Mouse (Mus musculus) CD4-positive, CD25-positive, alpha-beta regulatory T cell, adult 4 months (primary cell): ENCODE data around the gene Adam19. TPM values are rescaled to one million over a fixed set of nuclear protein-coding genes. Genes with fewer than 3 reads are reported as not detected.

ENCODE experiments used
- ATAC-seq: one replicate; pipeline ENCODE4 v1.8.0; 2017
- polyA plus RNA-seq, 2 experiments: library from polyadenylated mRNA; unstranded; fragments of 100-300 nt; shearing (Covaris generic); gene quantifications; one replicate each; pipeline ENCODE4 v1.2.1; 2017

Gene Adam19
- polyA plus RNA-seq, 2 experiments from 2014 or later: 60.6 to 85.0 TPM

DNA sequence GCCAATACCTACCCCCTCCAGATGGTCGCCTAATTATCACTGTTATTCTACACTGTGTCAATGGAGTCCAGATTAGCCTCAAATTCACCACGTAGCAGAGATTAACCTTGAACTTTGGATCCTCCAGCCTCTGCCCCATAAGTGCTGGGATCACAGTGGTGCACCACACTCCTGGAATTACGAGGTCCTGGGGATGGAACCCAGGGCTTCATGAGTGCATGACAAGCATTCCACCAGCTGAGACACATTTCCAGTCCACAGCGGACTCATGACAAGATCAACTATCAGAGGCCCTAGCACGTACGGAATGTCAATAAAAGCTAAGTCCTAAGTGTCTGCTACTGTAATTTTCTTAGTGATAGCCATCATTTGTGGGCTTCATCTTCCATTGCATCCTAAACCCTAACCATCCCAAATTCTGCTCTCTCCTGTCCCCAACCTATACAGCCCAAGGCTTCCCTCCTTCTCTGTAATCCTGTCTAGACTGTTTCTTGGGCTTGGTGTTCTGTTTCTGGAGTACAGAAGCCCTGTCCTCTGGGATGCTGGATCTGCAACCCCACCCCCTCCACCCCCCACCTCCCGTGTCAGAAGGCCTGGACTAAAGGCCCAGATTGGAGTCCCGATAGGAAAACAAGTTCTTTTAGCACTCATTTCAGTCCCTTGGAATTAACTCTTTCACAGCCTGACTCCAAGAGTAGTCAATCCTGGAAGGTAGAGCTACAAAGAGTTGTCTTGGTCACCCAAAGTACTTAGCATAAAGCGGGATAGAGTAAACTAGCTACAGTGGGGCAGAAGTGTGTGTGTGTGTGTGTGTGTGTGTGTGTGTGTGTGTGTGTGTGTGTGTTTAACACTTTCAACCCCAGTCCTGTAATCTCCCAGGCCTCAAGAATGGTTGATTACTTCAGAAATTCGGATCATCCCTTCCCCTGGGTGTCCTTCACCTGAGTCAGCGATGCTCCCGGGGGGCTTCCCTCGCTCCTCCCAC, 589 bp upstream of the Adam19 start:
- no peak for ATAC-seq

DNA sequence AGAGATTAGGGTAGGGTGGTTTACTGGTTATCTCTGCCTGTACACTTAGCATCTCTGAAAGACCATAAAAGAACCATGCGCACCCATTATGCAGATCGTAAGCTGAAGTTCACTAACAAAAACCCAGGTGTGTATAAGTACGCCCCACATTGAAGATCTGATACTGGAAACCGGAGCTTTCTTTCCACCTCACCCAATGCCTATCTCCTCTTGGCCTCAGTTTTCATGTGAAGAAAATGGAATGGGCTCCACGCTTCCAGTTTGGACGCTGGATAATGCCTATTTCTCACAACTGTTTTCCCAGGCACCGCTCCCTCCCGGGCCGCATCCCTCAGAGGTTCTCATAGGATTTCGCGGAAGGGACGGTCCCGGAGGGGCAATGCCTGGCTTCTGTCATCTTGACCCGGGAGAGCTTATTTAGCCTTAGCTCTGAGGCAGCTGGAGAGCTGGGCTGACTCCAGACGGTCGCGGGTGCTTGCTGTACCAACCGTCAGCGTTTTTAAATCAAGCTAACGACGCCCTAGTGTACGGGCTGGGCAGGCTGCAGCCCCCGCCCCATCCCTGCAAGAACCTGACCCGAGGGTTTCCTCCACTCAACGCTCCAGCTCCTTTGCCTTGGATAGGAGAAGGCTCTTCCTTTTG, 1.1 kb downstream of the Adam19 start:
- peak; percentile 28 for ATAC-seq

DNA sequence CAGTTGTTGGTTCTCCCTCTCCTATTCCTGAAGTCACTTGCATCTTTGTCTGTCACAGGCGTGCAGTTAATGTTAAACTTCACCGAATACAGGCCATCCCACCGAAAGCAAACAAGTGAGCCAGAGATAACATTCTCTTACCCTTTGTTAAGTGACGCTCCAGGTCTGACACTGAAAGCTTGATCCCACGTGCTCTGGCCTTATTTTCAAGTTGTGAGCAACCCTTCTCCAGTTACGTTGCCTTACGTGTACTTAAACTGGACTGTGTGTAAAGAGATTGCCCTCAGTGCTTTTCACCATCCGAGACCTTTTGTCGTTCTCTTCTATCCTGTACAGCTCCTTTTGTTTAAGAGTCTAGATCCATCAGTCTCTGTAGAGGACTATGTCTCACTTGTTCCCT, 2.2 kb downstream of the Adam19 start:
- ATAC-seq: no peak

DNA sequence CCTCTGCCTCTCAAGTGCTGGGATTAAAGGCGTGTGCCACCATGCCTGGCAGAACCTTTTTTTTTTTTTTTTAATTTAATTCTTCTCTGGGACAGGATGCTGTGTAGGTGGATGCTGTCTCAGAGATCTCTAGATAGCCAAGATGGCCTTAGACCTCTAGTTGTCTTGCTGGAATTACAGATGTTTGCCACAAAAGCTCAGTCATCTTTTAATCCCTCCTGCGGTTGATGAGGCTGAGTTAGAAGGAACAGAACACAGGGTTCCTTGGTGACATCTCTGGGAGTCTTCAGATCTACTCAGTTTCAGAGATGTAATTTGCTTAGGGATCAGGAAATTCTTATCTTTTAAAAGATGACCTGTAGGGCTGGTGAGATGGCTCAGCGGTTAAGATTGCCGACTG, 3.1 kb downstream of the Adam19 start:
- peak; percentile 24 for ATAC-seq

DNA sequence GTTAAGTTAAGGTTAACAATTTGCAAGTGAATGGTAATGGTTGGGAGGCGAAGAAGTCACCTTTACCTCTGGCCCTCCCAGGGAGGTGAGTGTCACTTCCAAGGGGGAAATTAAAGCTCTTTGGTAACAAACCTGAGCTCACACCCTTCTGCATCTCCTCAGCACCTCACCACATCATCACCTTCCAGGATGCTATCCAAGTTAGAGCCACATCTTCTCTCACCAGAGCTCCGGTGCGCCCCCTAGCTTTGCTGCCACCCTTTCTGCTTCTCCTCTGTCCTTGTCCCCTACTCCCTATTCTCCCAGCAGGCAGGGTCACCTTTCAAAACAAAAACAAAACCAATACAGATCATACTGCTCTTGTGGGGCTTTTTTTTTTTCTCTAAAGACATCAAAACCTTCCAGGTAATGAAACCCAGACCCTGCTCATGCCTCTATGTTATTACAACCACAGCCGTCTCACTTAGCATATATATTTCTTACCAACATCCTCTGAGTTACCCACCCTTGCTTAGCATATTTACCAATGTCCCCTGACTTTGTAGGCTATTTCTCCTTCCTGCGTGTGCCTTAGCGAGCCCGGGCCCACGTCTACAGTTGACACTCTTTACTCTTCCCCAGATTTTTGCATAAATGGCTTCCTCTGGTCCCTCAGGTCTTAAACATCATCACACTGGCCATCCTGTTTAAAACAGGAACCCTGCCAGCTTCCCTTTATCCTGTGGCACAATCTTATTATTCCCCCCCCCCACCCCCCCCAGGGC, 4.3 kb downstream of the Adam19 start:
- peak; percentile 25 for ATAC-seq

GRCm38 (mm10) chr11:46060651-46061020, 4.8 kb downstream of the Adam19 start:
- no peak for ATAC-seq

DNA sequence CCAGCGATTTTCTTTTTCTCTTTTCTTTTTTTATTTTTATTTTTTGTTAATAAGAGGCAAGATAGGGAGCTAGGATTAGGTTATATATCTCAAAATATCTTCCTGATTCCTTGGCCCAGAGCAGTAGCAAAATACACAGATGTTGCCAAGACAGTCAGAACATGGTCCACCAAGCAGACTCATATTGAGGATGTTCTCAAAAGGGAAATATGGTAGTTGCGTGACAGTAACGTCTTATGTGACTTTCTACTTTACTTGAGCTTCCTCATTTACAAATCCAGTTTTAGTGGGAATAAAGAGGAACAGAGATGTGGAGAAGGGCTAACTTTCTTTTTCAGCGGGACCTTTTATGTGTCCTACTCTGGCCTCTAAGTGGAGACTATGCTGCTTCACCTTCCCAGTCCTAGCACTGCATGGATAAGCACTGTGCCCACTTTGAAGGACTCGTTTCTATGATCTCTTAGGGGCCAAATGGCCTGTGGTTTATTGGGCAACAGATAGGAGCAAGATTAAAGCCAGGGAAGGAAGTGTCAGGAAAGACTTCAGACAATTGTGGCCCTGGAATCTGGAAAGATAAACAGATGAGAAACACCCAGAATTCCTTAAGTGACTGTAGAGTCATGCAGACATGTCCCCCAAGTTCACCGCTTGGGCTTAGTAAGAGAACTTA, 6.1 kb downstream of the Adam19 start:
- ATAC-seq: no peak

DNA sequence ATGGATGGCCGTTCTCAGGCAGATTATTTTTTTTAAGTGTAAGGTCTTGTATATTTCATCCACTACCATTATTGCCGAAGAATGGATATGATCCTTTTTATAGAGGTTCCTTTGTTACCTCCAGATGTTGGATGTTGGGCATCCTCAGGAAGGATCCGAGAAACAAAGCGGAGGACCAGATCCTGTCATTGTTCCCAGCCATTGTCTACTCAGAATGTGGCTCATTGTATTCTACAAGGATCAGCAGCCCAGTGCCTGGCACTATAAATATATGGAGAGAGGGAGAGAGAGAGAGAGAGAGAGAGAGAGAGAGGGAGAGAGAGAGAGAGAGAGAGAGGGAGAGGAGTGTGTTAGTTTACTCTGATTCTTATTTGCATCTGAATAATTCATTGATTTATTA, 6.8 kb downstream of the Adam19 start:
- no peak for ATAC-seq

GRCm38 (mm10) chr11:46062993-46063731, 7.4 kb downstream of the Adam19 start:
- peak; percentile 43 for ATAC-seq

- ATAC-seq: no peak
Measured at GRCm38 (mm10) chr11:46064767-46065166, 9.0 kb downstream of the Adam19 start.

GRCm38 (mm10) chr11:46065201-46066011, 9.6 kb downstream of the Adam19 start:
- ATAC-seq: no peak

DNA sequence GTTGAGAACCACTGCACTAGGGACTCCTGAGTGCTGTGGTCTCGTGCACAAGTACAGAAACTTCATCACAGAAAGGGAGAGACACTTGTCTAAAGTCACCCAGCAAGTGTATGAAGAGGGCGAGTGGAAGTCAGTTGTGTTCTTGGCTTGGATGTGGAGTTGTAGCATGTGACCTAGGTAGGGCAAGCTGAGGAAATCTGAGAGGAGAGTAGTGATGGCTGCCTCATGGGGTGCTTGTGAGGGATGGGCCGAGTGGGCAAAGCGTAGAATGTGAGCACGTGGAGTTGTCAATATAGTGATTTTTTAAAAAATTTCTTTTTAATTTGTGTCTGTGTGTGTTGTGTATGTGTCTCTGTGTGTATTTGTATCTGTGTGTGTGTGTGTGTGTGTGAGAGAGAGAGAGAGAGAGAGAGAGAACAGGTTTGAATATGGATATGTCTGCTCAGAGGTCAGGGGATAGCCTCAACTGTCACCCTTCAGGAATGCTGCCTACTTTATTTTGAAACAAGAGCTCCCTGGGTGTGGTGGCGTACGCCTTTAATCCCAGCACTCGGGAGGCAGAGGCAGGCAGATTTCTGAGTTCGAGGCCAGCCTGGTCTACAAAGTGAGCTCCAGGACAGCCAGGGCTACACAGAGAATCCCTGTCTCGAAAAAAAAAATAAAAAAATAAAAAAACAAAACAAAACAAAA, 11.7 kb downstream of the Adam19 start:
- no peak for ATAC-seq

DNA sequence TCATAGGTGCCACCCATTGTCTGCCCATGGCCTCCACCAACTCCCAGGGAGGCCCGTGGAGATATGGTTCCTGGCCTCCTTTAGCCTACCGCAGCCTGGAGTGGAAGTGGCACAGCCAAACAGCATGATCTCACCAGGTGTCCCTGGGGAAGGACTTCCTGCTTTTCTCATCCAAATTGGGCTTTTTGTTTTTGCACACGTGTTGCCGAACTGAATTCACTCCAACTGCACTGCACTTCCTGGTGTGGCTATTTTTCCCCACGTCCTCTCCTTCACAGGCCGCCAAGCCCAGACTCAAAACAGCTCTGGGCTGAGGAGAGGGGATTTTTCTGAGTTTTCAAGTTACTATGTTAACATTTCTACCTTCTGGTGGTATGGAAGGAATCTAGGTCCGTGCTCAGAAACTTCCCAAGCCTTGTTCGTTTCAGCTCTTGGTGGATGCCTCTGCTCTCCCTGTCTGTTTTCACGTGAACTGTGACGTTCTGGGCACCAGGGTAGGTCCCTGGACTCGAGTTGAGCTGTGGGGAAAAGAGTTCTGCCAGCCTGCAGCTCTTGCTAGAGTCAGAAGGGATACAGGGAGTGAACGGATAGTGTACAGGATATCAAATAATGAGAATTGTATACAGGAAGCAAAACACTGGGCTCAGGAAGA, 13.1 kb downstream of the Adam19 start:
- ATAC-seq: peak; percentile 27

- ATAC-seq: no peak
Measured at GRCm38 (mm10) chr11:46069408-46070003, 13.7 kb downstream of the Adam19 start.

DNA sequence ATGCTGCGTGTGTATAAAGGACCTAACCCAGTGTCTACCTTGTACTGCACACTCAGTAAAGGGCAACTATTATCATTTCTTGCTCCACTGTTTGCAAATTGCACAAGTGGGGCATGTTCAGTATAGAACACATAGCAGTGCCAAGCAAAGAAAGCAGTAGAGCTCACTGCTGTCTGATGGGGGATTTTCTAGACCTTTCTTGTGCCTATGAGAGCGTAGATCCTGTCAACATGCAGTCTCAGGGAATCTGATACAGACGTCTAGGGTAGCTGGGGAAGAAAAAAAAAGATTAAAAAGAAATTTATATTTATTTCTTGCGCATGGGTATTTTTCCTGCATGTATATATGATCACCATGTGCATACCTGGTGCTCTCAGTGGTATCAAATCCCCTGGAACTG, 14.4 kb downstream of the Adam19 start:
- ATAC-seq: no peak

- peak; percentile 17 for ATAC-seq
Measured at GRCm38 (mm10) chr11:46070789-46071188, 15.0 kb downstream of the Adam19 start.

- no peak for ATAC-seq
Measured at GRCm38 (mm10) chr11:46072466-46073060, 16.8 kb downstream of the Adam19 start.

DNA sequence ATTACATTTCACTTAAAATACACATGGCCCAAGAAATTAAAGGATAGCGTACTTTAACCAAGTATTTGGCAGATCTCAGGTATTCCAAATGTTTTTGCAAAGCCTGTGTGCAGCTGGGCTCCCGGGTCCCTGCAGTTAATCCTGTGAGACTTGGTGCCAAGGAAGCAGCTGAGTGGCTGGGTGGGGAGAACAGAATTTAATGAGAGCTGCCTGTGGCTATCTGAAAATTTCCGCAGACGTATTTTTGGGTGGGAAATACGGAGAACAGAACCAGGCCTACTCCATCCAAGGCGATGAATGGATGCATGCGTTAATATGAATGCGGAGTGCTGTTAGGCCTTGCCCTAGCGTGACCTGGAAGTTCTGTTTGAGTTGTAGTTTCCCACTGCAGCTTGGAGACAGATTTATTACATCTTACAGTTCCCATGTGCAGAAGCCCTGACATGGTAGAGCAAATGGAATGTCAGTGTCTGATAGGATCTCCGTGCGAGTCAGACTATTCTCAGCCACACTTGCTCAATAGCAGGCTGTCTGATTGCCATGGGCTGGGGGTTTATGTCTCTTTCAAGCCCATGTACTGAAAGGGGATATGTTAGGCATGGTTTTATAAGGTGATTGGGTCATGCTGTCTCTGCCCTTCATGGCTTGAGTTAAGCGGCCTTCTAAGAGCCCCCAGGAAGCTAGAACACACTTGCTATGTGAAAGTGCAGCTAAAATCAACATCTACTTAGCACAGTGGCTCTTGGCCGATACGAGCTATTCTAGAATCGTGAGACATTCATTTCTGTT, 17.5 kb downstream of the Adam19 start:
- no peak for ATAC-seq
